8 mouse cellular contexts compared by ENCODE assay signal in genomic region chr8:70791975-70792691, GRCm38 (mm10). TPM values are rescaled to one million over a fixed set of nuclear protein-coding genes. Genes with fewer than 3 reads are reported as not detected.
A peak's percentile ranks its signal among the peaks of the same experiment; 100 is the strongest.
DNase-seq lines count a peak whose midpoint lies in the region; ATAC-seq lines count a peak whose summit lies in the region.

No protein-coding gene starts in this region.

- peak; percentile 76 for ATAC-seq in intestine, embryonic 14.5 days (replicated peaks; ENCODE audit: low FRiP score, low TSS enrichment, low read depth)

- H3K27me3 ChIP-seq in intestine, embryonic 14.5 days (replicated peaks; ENCODE audit: control insufficient read depth, insufficient read depth, low read length) = no peaks in the 10 kb centered on the region

- peaks cover 20% of the 10 kb centered on the region for H3K4me1 ChIP-seq in intestine, embryonic 14.5 days (replicated peaks; ENCODE audit: control insufficient read depth, insufficient read depth, low read length)

- peak; percentile 94 for DNase-seq in adipocyte (ENCODE audit: low spot score)
- DNase-seq in embryo, embryonic 10 days (ENCODE audit: low spot score) = peak; percentile 97
- DNase-seq in gastrocnemius, postnatal 14 days = peak; percentile 95
- peak; percentile 99 for DNase-seq in intestine, embryonic 14.5 days (ENCODE audit: low spot score)
- peak; percentile 97 to 98 for DNase-seq in left cerebral cortex, postnatal 14 days (ENCODE audit: low spot score in 2 of 2)
- DNase-seq in mesoderm, embryonic 11.5 days (ENCODE audit: low read depth, low spot score) = peak; percentile 97
- DNase-seq in right cerebral cortex, postnatal 36 days (ENCODE audit: low spot score in 2 of 2) = peak; percentile 94
- peak; percentile 97 for DNase-seq in yolk sac, embryonic 10.5 days (ENCODE audit: low spot score)

- H3K36me3 ChIP-seq in intestine, embryonic 14.5 days (ENCODE audit: control insufficient read depth, insufficient read depth, low read length) = peaks cover 5% of the 10 kb centered on the region

- WGBS in intestine, embryonic 14.5 days = 4% methylated on average over 58 of the region's 58 CpGs

- peak overlapping the region; percentile 72 for H3K4me3 ChIP-seq in intestine, embryonic 14.5 days (ENCODE audit: low read depth, low read length)

- H3K27ac ChIP-seq in intestine, embryonic 14.5 days (ENCODE audit: low read depth) = peak overlapping the region; percentile 77

- peak overlapping the region; percentile 82 for H3K4me2 ChIP-seq in intestine, embryonic 14.5 days (ENCODE audit: low read length)

- H3K9ac ChIP-seq in intestine, embryonic 14.5 days (ENCODE audit: low read length) = peak overlapping the region; percentile 80

- no peaks in the 10 kb centered on the region for H3K9me3 ChIP-seq in intestine, embryonic 14.5 days (ENCODE audit: control insufficient read depth, low read length)

- intact Hi-C loops in gastrocnemius, postnatal 14 days (cut with DNase I; ENCODE audit: low total_unique reads) = no loop called here
- intact Hi-C loops in left cerebral cortex, postnatal 14 days (cut with DNase I) = no loop called here

RNA-seq across cellular contexts. Expression of gene Mast3, which starts 12.7 kb away (rescaled TPM):
- 1 to 10 TPM; 5.2 to 7.0 TPM for total RNA-seq in gastrocnemius, postnatal 14 days (2021)
- 13.1 and 16.7 TPM in 2 replicates for polyA plus RNA-seq in intestine, embryonic 14.5 days (2014; fragmentation: Nextera tagmentation; extraction: Ambion mirVana)
- 100 to 1,000 TPM; 176 to 185 TPM for total RNA-seq in left cerebral cortex, postnatal 14 days (2021)

RNA-seq across cellular contexts. Expression of gene Pik3r2, which starts 15.6 kb away (rescaled TPM):
- total RNA-seq in gastrocnemius, postnatal 14 days (2021) = 10 to 100 TPM; 23.0 to 27.9 TPM
- polyA plus RNA-seq in intestine, embryonic 14.5 days (2014; fragmentation: Nextera tagmentation; extraction: Ambion mirVana) = 40.7 and 47.3 TPM in 2 replicates
- total RNA-seq in left cerebral cortex, postnatal 14 days (2021) = 100 to 1,000 TPM; 162 to 174 TPM

RNA-seq across cellular contexts. Expression of gene Il12rb1, which starts 16.1 kb away (rescaled TPM):
- under 1 TPM in 1 of 2 experiments, not detected in 1; 0.09 TPM for total RNA-seq in gastrocnemius, postnatal 14 days (2021)
- polyA plus RNA-seq in intestine, embryonic 14.5 days (2014; fragmentation: Nextera tagmentation; extraction: Ambion mirVana) = 0.24 and 0.35 TPM in 2 replicates
- total RNA-seq in left cerebral cortex, postnatal 14 days (2021) = 1 to 10 TPM; 1.2 TPM

RNA-seq across cellular contexts. Expression of gene Mpv17l2, which starts 31.4 kb away (rescaled TPM):
- 10 to 100 TPM; 28.3 to 31.9 TPM for total RNA-seq in gastrocnemius, postnatal 14 days (2021)
- polyA plus RNA-seq in intestine, embryonic 14.5 days (2014; fragmentation: Nextera tagmentation; extraction: Ambion mirVana) = 58.6 and 59.9 TPM in 2 replicates
- total RNA-seq in left cerebral cortex, postnatal 14 days (2021) = 10 to 100 TPM; 36.3 to 36.5 TPM

RNA-seq across cellular contexts. Expression of gene Rab3a, which starts 37.7 kb away (rescaled TPM):
- 10 to 100 TPM; 44.3 to 45.1 TPM for total RNA-seq in gastrocnemius, postnatal 14 days (2021)
- polyA plus RNA-seq in intestine, embryonic 14.5 days (2014; fragmentation: Nextera tagmentation; extraction: Ambion mirVana) = 27.7 and 28.6 TPM in 2 replicates
- 100 to 1,000 TPM; 926 to 947 TPM for total RNA-seq in left cerebral cortex, postnatal 14 days (2021)

Comparison
In these comparisons a context has a peak if more than half of its experiments do, and no peak if none do; other contexts are left out.
1. Peak in every context shown above with its lines: DNase-seq, ATAC-seq, H3K4me3 ChIP-seq and H3K27ac ChIP-seq.
2. RNA of gene Mast3, which starts 12.7 kb away (total RNA-seq): 176 to 185 TPM in left cerebral cortex, postnatal 14 days; 5.2 to 7.0 TPM in gastrocnemius, postnatal 14 days; every median in the first group is over 10 times any median in the second.
3. RNA of gene Pik3r2, which starts 15.6 kb away (total RNA-seq): 162 to 174 TPM in left cerebral cortex, postnatal 14 days; 23.0 to 27.9 TPM in gastrocnemius, postnatal 14 days; every median in the first group is over 4 times any median in the second.